Mouse (Mus musculus) urinary bladder, postnatal 10 days (tissue): ENCODE results near the gene Anxa6.
A peak's percentile ranks its signal among the peaks of the same experiment; 100 is the strongest.

ENCODE experiments used
- DNase-seq: peaks from one replicate; pipeline ENCODE4 v3.0.0; 2022; ENCODE audit warnings: low spot score

The Anxa6 gene

DNA sequence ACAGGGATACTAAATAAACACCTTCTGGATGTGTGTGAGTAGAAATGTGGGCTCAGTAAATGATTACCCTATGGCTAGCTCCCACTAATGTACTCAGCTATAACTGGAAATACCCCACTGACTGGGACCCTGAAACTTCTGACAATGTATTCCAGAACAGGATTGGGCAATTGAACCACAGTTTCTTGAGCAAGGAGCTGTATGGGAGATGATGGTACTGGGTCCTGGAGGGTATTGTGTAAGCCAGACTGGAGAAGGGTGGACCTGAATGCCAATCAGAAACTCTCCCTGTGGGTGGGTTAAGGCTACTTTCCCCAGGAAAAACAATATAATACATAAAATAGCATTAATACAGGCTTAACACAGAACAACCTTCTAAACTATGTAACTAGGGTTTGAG is 43.3 kb downstream of the Anxa6 start:
- no peak for DNase-seq

DNA sequence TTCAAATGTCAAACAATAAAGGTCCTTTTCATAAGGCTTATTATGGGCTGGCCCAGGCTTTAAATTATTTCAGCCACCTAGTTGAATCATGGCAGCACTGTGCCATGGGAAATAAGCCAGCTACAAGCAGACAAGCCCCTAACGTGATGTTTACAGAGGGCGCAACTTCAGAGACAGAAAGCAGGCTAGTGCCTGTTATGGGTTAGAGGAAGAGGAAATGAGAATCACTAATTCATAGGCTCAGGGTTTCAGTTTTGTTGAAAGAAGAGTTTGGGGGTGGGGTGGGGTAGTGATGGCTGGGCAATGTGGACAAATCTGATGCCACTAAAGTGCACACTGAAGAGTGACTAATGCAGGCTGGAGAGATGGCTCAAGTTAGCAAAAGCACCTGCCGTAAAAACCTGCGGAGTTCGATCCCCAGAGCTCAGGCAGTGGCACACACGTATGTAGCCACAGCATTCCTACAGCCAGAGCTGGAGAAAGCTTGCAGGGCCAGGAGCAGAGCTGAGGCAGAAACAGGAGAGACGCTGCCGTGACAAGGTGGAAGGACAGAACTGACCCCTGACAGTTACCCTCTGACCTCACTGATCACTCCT is 44.4 kb downstream of the Anxa6 start:
- DNase-seq: no peak

DNA sequence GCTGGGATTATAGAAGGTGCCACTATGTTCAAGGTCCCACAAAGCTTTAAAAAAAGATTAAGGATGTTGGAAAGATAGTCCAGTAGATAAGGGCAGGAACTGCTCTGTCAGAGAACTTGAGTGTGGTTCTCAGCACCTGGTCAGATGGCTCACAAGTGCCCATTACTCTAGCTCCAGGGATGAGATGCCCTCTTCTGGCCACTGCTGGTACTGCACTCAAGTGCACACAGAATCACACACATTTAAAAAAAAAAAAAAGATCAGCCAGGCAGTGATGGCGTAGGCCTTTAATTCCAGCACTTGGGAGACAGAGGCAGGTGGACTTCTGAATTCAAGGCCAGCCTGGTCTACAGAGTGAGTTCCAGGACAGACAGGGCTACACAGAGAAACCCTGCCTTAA is 45.3 kb downstream of the Anxa6 start:
- no peak for DNase-seq

DNA sequence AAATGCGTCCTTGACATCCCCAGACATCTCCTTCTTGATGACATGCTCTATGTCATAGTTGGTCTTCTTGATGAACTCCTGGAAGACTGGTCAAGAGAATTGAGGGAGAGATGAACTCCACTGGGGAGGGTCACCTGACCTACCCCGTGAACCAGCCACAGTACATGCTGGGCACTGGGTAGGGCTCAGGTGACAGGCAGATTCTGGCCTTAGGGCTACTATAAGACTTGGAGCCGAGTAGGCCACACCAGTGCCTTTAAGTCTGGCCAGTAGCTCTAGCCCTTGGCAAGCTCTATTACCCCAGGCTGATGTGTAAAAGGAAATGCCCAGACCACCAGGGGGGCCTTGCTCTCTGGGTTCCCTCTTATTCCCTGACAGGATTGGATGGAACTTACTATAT is 48.2 kb downstream of the Anxa6 start:
- DNase-seq: no peak

DNA sequence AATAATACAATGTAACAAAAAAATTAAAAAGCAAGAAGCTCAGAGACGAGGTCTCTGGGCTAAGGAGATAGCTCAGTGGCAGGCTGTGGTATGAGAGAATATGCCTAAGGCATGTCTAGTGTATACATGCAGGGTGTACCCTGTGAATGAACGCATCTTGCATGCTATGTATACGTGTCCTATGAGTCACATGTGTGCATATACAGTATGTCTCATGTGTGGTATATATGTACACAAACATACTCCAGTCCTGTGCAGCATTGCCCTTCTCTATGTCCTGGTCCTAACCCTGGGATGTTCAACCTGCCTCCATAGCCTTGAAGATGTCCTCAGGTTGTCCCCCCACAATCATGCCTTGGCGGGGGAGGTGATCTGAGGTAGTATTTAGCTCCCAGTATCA is 48.7 kb downstream of the Anxa6 start:
- no peak for DNase-seq

DNA sequence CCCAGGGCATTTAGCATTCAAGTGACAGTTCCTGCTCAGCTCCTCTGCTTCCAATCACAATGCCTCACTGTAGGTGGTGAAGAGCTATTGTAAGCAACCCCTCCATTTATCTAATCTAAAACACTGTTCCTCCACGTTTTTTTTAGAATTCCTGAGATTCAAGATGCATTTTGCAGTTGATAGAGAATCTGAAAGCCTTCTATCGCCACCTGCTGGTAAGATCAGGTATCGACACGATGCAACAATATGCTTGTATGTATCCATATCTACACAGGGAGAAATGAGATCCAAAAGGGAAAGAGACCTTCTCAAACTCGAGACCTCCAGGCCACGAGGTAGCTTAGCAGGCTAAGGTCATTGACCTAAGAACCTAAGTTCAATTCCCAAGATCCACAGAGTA is 49.2 kb downstream of the Anxa6 start:
- peak; percentile 33 for DNase-seq

DNA sequence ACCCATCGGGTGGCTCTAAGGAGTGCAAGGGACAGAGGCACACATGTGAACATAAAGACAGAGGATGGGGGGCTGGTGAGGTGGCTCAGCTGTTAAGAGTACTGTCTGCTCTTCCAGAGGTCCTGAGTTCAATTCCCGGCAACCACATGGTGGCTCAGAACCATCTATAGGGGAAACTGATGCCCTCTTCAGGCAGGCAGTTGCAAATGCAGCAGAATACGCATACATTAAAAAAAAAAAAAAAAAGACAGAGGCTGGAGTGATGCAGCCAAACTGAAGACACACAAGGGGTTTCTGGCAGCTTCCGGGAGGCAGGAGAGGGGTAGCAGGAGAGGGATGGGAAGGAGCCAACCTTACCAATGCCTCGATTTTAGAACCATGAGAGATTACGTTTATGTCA is 50.7 kb downstream of the Anxa6 start:
- no peak for DNase-seq

DNA sequence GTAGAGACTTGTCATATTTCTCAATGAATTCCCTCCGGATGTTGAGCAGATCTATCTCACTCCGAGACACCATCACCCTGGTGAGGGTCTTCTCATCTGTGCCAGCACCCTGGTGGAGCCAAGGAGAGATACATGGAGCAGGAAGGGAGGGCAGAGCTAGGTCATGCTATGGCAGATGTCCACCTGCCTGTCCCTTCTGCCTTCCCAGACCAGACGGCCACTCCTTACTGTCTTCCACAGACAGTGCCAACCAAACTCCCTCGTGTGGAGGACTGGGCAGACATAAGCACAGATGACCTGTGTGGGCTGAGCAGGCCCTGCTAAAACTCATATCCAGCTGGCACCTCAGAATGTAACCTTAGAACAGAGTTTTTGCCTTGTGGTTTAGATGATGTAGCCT is 51.6 kb downstream of the Anxa6 start:
- no peak for DNase-seq

DNA sequence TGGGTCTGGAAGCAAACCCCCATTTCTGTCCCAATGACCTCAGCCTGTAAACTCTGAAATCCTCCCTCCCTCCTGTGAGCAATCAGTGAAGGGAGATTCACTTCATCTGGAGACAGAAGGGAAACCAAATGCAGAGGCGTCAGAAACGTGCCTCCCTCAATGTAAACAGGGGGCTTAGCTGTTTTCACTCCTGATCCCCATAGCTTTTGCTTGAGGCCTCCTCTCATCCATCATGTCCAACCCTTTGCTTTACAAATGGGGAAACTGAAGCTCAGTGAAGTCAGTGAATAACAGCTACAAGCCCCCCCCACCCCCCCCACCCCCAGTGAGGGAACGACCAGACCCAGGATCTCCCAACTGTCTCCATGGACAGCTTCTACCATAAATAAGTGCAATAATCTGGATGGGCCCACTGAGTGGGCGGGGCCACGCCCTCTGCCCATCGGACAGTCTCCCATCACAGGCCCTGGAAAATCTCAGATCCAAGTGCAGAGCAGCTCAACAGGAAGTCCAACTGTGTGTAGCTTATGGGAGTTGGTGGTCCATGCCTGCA is 55.8 kb downstream of the Anxa6 start:
- DNase-seq: no peak

DNA sequence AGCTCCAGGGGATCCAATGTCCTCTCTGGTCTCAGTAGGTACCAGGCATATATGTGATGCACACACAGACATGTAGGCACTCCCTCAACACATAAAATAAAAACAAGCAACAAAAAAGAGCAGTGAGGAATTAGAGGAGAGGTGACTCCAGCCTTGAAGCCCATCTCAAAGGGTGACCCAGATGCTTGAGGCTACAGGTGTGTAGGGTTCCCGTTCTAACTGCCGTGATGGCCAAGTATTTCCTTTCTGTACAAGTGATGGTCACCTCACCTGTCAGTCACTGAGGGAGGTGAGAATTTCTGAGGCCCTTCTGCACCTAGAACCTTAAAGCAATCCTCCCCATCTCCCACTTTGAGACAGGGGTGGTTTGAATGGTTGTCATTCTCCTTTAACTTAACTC is 56.9 kb downstream of the Anxa6 start:
- no peak for DNase-seq

DNA sequence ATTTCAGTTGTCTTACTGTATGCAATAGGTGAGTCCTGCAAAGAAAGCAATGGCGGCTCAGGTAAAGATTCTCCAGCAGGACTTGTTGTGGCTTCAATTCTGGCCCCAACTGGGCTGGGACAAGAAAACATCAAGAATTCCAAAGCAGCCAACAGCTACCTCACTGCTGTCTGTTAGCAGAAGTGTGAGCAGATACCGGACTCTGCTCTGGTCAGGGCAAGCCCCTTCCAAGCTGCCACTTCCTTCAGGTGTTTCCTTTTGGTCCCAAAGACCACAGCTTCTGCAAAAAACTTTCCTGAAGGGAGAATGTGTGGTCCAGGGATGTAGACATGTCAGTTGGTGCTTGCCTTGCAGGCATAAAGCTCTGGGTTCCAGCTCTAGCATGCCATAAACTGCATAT is 57.5 kb downstream of the Anxa6 start:
- DNase-seq: no peak

DNA sequence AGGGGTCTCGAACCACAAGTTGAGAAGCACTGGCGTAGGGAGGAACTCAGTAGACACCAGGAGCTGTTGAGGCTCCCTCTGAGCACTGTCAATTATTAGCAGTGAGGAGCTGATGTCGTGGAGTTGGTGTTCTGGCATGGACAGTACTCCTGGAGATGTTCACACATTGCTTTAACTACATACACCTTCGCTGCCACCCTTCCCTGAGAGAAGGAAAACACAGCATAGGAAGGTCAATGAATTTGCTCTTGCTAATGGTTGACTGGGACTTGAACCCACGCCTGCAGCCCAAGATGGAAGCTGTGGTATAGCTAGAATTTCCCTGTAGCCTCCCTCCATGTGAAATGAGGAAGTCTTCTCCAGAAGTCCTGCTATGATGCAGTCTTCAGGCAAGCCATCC is 57.9 kb downstream of the Anxa6 start:
- no peak for DNase-seq

DNA sequence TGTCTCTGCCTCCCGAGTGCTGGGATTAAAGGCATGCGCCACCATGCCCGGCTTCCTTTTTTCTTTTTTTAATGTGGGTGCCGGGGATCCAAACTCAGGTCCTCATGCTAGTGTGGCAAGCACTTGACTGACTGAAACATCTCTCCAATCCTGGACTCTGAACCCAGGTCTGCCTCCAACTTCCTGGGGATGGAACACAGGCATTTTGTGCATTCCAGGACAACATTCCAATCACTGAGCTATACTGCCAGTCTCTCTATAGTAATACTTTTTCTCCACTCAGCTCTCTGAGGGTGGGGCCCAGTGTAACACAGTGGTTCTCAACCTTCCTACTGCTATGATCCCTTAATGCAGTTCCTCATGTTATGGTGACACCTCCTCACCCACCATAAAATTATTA is 58.6 kb downstream of the Anxa6 start:
- DNase-seq: no peak

DNA sequence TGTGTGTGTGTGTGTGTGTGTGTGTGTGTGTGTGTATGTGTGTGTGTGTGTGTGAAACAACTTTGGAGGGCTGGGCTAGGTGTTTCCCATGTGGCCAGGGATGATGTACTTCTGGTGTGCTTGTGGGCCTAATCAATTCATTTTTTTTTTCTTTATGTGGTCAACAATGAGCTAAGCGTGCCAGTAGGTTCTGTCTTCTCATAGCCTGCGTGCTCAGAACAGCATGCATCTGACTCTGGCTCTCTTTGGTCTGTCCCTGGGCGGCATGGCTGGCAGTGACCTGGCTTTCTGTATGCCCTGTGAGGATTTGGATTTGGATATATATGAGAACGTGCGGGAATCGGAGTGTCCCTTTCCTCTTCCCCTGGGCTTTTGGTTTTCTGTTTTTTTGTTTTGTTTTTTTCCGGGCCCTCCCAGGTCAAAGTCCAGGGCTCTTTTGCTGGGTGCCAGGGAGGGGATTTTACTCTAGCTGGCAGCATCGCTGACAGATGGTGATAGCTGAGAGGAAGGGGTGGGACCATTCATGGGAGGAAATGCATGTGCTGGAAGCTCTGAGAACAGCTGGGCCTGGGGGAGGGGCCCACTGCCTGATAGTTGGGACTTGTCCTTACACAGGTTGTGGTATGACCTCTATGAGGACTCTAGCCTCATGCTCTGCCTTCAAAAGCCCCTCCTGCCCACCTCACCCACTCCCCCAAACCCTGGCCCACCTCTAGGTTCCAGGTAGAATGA is 59.6 kb downstream of the Anxa6 start:
- no peak for DNase-seq

DNA sequence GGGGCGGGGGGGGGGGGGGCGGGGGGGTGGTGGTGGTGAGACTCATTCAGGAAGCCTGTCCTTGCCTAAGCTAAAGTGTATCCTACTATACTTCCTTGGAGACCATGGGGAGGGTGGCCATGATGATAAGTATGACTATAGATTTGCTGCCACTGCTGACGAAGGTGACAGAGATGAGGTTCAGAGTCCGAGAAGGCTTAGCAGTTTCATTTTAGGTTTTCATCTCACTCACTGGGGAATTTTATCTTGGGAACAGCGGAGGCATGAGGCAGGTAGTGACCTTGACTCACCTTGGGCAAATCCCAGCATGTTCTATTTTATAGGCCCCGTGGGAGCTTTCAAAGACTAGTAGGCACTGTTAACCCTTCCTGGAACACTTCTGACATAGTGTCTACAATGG is 60.5 kb downstream of the Anxa6 start:
- DNase-seq: no peak

DNA sequence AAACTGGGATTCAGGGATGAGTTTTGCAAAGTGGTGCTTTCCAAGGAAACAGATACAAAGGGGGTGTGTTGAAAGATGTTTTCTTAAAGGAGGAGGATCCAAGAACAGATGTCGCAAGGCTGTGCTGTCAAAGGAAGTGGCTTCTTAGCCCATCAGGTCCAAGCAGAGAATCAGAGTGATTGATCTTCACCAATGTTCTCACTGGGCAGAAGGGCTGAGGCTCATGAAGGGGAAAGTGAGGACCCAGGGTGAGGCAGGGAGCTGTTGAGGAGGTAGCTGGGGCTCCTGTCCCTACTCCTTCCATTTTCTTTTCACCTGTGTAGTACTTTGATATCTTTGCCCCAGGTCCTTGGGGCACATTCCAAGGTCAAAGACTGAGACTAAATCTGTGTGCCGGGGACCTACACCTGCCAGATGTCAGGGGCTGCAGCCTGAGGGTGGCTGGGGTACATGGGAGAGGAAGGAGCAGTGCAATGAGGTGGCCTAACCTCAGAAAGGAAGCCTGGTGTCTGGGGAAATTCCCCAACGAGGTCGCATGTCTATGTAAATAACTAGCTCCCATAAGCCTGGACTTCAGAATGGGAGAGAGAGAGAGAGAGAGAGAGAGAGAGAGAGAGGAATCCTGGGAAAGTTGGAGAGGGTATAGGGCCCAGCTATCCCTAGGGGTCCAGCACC is 61.1 kb downstream of the Anxa6 start:
- DNase-seq: no peak

DNA sequence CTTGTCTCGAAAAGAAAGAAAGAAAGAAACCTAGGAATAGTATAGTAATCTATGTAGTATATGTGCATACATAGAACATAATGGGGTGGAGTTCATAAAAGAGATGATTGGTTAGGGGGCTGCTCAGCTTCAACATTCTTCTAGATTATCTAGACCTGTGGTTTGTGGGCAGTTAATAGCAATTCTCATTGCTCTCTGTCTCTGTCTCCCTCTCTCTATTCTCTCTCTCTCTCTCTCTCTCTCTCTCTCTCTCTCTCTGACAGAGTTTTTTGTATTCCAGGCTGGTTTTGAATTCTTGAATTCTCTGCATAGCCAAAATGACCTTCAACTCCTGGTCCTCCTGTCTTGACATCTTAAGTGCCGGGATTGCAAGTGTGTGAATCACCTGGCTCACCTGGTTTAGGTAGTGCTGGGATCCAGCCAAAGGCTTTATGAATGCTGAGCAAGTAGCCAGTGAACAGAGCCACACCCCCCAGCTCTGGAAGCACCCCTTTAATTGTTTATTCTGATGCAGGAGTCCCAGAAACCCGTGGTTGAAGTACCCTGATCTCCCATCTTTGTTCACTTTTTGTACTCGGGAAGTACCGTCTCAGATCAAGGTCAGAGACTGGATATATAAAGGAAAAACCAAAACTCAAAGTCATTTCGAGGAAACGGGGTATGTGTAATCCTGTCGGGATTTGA is 61.7 kb downstream of the Anxa6 start:
- DNase-seq: no peak

DNA sequence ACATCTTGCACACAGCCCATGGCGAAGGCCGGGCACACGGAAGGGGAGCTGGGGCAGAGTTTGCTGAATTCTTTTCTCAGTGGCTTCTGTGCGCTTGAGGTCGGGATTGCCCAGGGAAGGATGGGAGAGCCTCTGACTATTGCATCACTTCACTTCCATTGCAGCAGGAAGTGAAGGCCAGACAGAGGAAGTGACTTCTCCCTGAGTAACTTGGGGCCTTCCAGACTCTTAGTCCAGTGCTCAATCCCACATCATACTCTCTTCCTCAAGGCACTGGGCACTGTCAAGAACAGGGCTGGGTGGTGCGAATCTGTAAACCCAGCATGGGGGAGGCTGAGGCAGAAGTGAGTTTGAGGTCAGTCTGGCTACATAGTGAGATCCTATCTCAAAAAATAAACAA is 68.0 kb downstream of the Anxa6 start:
- DNase-seq: no peak

DNA sequence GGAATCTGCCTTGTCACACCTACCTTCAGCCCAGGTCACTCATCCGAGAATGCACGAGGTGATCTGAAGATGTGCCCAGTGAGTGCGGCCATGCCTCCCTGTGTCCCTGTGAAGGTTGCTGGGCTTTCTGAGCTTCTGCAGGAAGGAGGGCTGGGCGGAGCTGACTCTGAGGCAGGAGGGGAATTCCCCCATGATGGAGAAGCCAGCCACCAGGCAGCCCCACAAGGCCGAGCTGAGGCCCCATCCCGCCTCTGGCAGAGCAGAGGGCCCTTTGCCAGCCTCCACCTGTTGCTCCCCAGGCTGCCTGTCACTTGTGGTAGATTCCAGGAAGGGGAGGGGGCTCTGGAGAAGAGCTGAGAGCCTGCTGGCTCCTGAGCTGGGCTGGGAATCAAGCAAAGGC is 70.4 kb downstream of the Anxa6 start, which contains the start of gene Tnip1:
TSS of gene Tnip1 (minus strand) at position 108 of the 400 bp plus-strand sequence.
- no peak for DNase-seq

DNA sequence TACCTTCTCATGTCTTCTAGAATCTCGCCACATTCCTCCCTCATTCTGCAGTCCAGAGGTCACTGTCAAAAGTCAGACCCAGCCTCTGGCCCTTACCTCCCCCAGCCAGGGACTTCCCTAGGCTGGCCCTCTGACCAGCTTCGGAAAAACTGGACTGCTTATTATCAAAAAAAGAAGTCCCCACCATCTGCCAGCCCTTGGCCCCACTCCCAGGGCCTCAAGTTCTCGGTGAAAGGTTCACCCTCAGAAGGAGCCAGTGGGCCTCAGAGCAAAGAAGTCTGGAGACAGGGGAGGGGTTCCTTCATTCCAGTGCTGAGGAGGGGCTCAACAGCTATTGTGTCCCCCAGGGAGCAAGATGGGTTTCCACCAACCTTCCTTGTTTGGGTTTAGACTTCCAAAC is 71.3 kb downstream of the Anxa6 start:
- DNase-seq: no peak

DNA sequence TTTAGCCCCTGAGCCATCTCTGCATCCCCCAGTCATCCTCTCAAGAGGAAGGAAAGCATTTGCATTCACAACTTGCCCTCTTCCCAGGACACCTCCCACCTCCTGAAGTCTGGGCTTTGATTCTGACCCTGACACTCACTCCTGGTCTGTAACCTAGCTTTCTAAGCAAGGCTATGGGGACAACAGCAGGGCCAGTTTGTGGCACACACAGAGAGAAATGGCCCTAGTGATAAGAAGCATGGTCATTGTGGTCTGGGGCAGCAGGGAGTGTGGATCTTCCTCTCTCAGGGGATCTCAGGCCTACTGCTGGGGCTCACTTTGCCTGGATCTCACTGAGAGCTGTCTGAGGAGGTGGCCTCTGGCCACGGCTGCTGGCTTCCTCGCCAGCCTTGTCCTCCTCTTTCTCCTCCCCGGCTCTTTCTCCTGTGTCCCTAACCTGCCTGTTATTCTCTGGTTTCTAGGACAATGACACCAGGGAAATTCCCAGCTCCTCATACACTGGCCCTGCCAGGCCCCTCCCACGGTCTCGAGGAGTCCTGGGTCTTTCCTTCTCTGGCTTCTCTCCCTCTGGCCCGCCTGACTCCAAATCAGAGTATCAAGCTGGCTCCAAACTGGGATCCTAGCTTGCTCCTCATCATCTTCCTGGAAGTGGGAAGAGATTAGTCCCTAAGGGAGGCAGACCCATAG is 71.9 kb downstream of the Anxa6 start:
- DNase-seq: no peak

DNA sequence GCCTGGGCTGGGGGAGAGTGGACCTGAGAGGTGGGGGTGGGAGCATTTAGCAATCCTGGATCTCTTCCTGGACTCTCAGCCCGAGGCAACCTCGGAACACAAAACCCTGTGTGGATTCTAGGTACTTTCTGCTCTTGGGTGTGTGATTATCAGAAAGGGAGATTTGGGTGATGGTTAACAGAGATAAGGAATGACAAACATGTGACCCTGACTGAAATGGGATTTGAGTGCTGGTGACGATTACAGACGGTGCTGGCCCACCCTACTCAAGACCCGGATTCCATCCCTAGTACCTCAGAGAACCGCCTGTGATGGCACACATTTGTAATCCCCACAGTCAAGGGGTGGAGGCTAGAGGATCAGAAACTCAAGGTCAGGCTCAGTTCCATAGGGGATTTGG is 73.0 kb downstream of the Anxa6 start:
- no peak for DNase-seq
